Mouse (Mus musculus) small intestine, adult 2 months (tissue): Measurements from ENCODE around the gene Spon1.

ENCODE experiments used
- CTCF ChIP-seq: fragments of 200-500 bp; IDR thresholded peaks from 2 replicates; pipeline ENCODE4 v1.5.1; 2012; ENCODE audit warnings: low read depth, mild to moderate bottlenecking, control low read depth, inconsistent platforms, low read length, moderate library complexity, mixed read lengths; ENCODE audit not compliant: insufficient replicate concordance, insufficient read length; ENCODE audit errors: extremely low read depth
- POLR2A ChIP-seq: fragments of 200-500 bp; IDR thresholded peaks from 2 replicates; pipeline ENCODE4 v1.6.1; 2012; ENCODE audit warnings: low read depth, mild to moderate bottlenecking, control low read depth, inconsistent platforms, low read length, moderate library complexity

- TF ChIP-seq CTCF: no peak
- TF ChIP-seq POLR2A: no peak
Measured at GRCm38 (mm10) chr7:113826510-113826909, 60.7 kb downstream of the Spon1 start.
